Mouse (Mus musculus) hindbrain, embryonic 14.5 days (tissue): Measurements from ENCODE around the gene Bloc1s3. TPM values are rescaled to one million over a fixed set of nuclear protein-coding genes. Genes with fewer than 3 reads are reported as not detected.

ENCODE experiments used
- ATAC-seq: fragments of 200-750 bp; cut with Nextera tagmentation; 2 replicates; pipeline ENCODE4 v1.8.0; 2017; ENCODE audit warnings: moderate number of reproducible peaks, mild to moderate bottlenecking, moderate TSS enrichment, moderate library complexity; ENCODE audit not compliant: low FRiP score
- DNase-seq: peaks from one replicate; pipeline ENCODE4 v3.0.0-alpha.2; 2015; ENCODE audit warnings: low spot score
- H3K27ac ChIP-seq: fragments of 300-500 bp; sonication (generic); 2 replicates; pipeline ENCODE4 v1.5.1; 2014; ENCODE audit warnings: mild to moderate bottlenecking, moderate library complexity
- H3K27me3 ChIP-seq: fragments of 300-500 bp; sonication (generic); 2 replicates; pipeline ENCODE4 v1.6.1; 2014; ENCODE audit warnings: mild to moderate bottlenecking, low read length, mixed read lengths; ENCODE audit not compliant: control insufficient read depth, insufficient read depth
- H3K36me3 ChIP-seq: fragments of 300-500 bp; sonication (generic); replicated peaks from 2 replicates; pipeline ENCODE4 v1.6.1; 2014; ENCODE audit not compliant: control insufficient read depth, insufficient read depth
- H3K4me1 ChIP-seq: fragments of 300-500 bp; sonication (generic); replicated peaks from 2 replicates; pipeline ENCODE4 v1.6.1; 2014; ENCODE audit warnings: antibody characterized with exemption, low read length, mixed read lengths; ENCODE audit not compliant: control insufficient read depth, insufficient read depth
- H3K4me2 ChIP-seq: fragments of 300-500 bp; sonication (generic); replicated peaks from 2 replicates; pipeline ENCODE4 v1.6.1; 2014; ENCODE audit warnings: mild to moderate bottlenecking, moderate library complexity
- H3K4me3 ChIP-seq: fragments of 300-500 bp; sonication (generic); replicated peaks from 2 replicates; pipeline ENCODE4 v1.5.1; 2014; ENCODE audit warnings: mild to moderate bottlenecking, low read length
- H3K9ac ChIP-seq: fragments of 300-500 bp; sonication (generic); 2 replicates; pipeline ENCODE4 v1.6.1; 2014
- H3K9me3 ChIP-seq: fragments of 300-500 bp; sonication (generic); 2 replicates; pipeline ENCODE4 v1.6.1; 2016; ENCODE audit warnings: low read length; ENCODE audit not compliant: control insufficient read depth
- WGBS: fragments of 180-500 bp; shearing (Covaris S2); extraction: QIAGEN DNeasy Blood & Tissue Kit; methylation state at CpG from one replicate; pipeline ENCODE4 v1.1.7; 2014; 5-methylcytosine and 5-hydroxymethylcytosine counted together
- polyA plus RNA-seq: library from polyadenylated mRNA; unstranded; fragments of >200 nt; fragmentation: Nextera tagmentation; extraction: Ambion mirVana; gene quantifications from 2 replicates; pipeline ENCODE4 v1.2.1, GENCODE M21; 2014

Bloc1s3 gene
- polyA plus RNA-seq, 1 experiment from 2014 or later, result 3.6 TPM

DNA sequence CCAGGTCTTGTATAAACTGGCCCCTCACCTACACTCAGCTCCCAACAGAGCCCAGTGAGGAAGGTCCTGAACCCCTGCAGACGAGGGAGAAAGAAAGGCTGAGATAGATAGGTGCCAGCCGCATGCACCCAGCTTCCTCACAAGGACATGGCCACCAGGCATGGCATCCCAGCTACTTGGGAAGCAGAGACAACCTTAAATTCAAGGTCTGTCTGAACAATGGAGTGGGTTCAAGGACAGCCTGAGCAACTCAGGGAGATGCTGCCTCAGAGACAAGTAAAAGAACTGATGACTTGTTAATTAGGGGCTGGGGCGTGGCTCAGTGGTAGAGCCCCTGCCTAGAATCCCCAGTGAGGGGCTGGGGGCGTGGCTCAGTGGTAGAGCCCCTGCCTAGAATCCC, 53.0 kb downstream of the Bloc1s3 start:
- no peaks in the 10 kb centered on the region for H3K9me3 ChIP-seq
- no peak overlapping the region for H3K27ac ChIP-seq
- no peak for DNase-seq
- no peak overlapping the region for H3K4me3 ChIP-seq
- no peak for ATAC-seq
- H3K9ac ChIP-seq, result no peak overlapping the region
- H3K36me3 ChIP-seq, result peaks cover 18% of the 10 kb centered on the region
- no peak overlapping the region for H3K4me2 ChIP-seq
- WGBS, result 92% methylated on average over 4 of the region's 4 CpGs
- peaks cover 26% of the 10 kb centered on the region for H3K4me1 ChIP-seq
- H3K27me3 ChIP-seq, result no peaks in the 10 kb centered on the region

Other genes starting within 250 kb of the Bloc1s3 start
- gene Vasp, start 236.6 kb downstream of the Bloc1s3 start, polyA plus RNA-seq, result 32.7 and 35.3 TPM in 2 replicates
- gene Ppm1n, start 228.3 kb downstream of the Bloc1s3 start, polyA plus RNA-seq, result 0.74 and 1.0 TPM in 2 replicates
- gene Rtn2, start 225.7 kb downstream of the Bloc1s3 start, polyA plus RNA-seq, result 106 and 112 TPM in 2 replicates
- gene Fosb, start 198.3 kb downstream of the Bloc1s3 start, polyA plus RNA-seq, result 0.12 TPM in 1 of 2 replicates, not detected in the other
- 82.6 and 86.1 TPM in 2 replicates for gene Ercc1, start 163.6 kb downstream of the Bloc1s3 start, polyA plus RNA-seq
- 17.0 TPM in 2 replicates for gene Cd3eap, start 148.9 kb downstream of the Bloc1s3 start, polyA plus RNA-seq
- 2.4 and 2.6 TPM in 2 replicates for gene Ppp1r13l, start 148.6 kb downstream of the Bloc1s3 start, polyA plus RNA-seq
- 15.6 and 16.5 TPM in 2 replicates for gene Ercc2, start 126.4 kb downstream of the Bloc1s3 start, polyA plus RNA-seq
- 0.78 and 1.1 TPM in 2 replicates for gene Klc3, start 104.3 kb downstream of the Bloc1s3 start, polyA plus RNA-seq
- gene Ckm, start 103.6 kb downstream of the Bloc1s3 start, polyA plus RNA-seq, result not detected in 2 replicates
- 19.2 and 20.4 TPM in 2 replicates for gene Mark4, start 49.5 kb downstream of the Bloc1s3 start, polyA plus RNA-seq
- 0.79 and 0.87 TPM in 2 replicates for gene Exoc3l2, start 45.0 kb downstream of the Bloc1s3 start, polyA plus RNA-seq
- gene Trappc6a, start within 50 bp of the Bloc1s3 start, polyA plus RNA-seq, result 34.2 and 38.8 TPM in 2 replicates
- gene Nkpd1, start 9.5 kb upstream of the Bloc1s3 start, polyA plus RNA-seq, result 0.98 and 1.1 TPM in 2 replicates
- 12.7 and 12.9 TPM in 2 replicates for gene Ppp1r37, start 54.7 kb upstream of the Bloc1s3 start, polyA plus RNA-seq
- gene Zfp296, start 68.9 kb upstream of the Bloc1s3 start, polyA plus RNA-seq, result 0.13 and 0.16 TPM in 2 replicates
- gene Gemin7, start 69.2 kb upstream of the Bloc1s3 start, polyA plus RNA-seq, result 141 and 157 TPM in 2 replicates
- gene Clasrp, start 96.1 kb upstream of the Bloc1s3 start, polyA plus RNA-seq, result 41.6 and 47.6 TPM in 2 replicates
- 5.4 and 7.9 TPM in 2 replicates for gene Relb, start 121.1 kb upstream of the Bloc1s3 start, polyA plus RNA-seq
- gene Clptm1, start 156.7 kb upstream of the Bloc1s3 start, polyA plus RNA-seq, result 150 and 170 TPM in 2 replicates
- not detected in 2 replicates for gene Apoc2, start 169.6 kb upstream of the Bloc1s3 start, polyA plus RNA-seq
- gene Gm44805, start 173.1 kb upstream of the Bloc1s3 start, polyA plus RNA-seq, result not detected in 2 replicates
- gene Apoc4, start 173.1 kb upstream of the Bloc1s3 start, polyA plus RNA-seq, result not detected in 2 replicates
- gene Apoc1, start 184.3 kb upstream of the Bloc1s3 start, polyA plus RNA-seq, result 2.3 and 2.5 TPM in 2 replicates
- gene Apoe, start 190.8 kb upstream of the Bloc1s3 start, polyA plus RNA-seq, result 543 and 561 TPM in 2 replicates
- gene Tomm40, start 207.1 kb upstream of the Bloc1s3 start, polyA plus RNA-seq, result 119 and 128 TPM in 2 replicates
- 46.7 and 49.5 TPM in 2 replicates for gene Nectin2, start 242.1 kb upstream of the Bloc1s3 start, polyA plus RNA-seq